Mouse (Mus musculus) heart, embryonic 13.5 days (tissue): ENCODE measurements around the gene Mybl2. TPM values are rescaled to one million over a fixed set of nuclear protein-coding genes. Genes with fewer than 3 reads are reported as not detected.
A peak's percentile ranks its signal among the peaks of the same experiment; 100 is the strongest.
"Not testable (repeated sequence)": the region's sequence is repeated elsewhere in the genome, so short reads cannot be mapped to it uniquely, and the experiment has no call there.

Source experiments
- ATAC-seq: fragments of 200-750 bp; cut with Nextera tagmentation; 2 replicates; pipeline ENCODE4 v1.8.0; 2017; ENCODE audit warnings: moderate TSS enrichment; ENCODE audit not compliant: insufficient number of reproducible peaks, low FRiP score, low TSS enrichment; ENCODE audit errors: extremely low read depth
- H3K27ac ChIP-seq: fragments of 300-500 bp; sonication (generic); replicated peaks from 2 replicates; pipeline ENCODE4 v1.5.1; 2015; ENCODE audit warnings: moderate library complexity, mild to moderate bottlenecking, inconsistent platforms
- H3K27me3 ChIP-seq: fragments of 300-500 bp; sonication (generic); replicated peaks from 2 replicates; pipeline ENCODE4 v1.6.1; 2015; ENCODE audit warnings: mild to moderate bottlenecking, inconsistent platforms
- H3K36me3 ChIP-seq: fragments of 300-500 bp; sonication (generic); 2 replicates; pipeline ENCODE4 v1.6.1; 2015; ENCODE audit warnings: mild to moderate bottlenecking, inconsistent platforms
- H3K4me1 ChIP-seq: fragments of 300-500 bp; sonication (generic); 2 replicates; pipeline ENCODE4 v1.6.1; 2015; ENCODE audit warnings: inconsistent platforms
- H3K4me2 ChIP-seq: fragments of 300-500 bp; sonication (generic); 2 replicates; pipeline ENCODE4 v1.6.1; 2015; ENCODE audit warnings: inconsistent platforms, mild to moderate bottlenecking, moderate library complexity
- H3K4me3 ChIP-seq: fragments of 300-500 bp; sonication (generic); 2 replicates; pipeline ENCODE4 v1.5.1; 2015; ENCODE audit warnings: moderate library complexity, mild to moderate bottlenecking, inconsistent platforms
- H3K9ac ChIP-seq: fragments of 300-500 bp; sonication (generic); 2 replicates; pipeline ENCODE4 v1.6.1; 2015; ENCODE audit warnings: inconsistent platforms, mild to moderate bottlenecking, moderate library complexity
- H3K9me3 ChIP-seq: fragments of 300-500 bp; sonication (generic); 2 replicates; pipeline ENCODE4 v1.6.1; 2016; ENCODE audit warnings: inconsistent platforms
- WGBS: fragments of 180-500 bp; shearing (Covaris S2); methylation state at CpG from one replicate; pipeline ENCODE4 v1.1.7; 2015; ENCODE audit warnings: mixed read lengths; 5-methylcytosine and 5-hydroxymethylcytosine counted together
- polyA plus RNA-seq: library from polyadenylated mRNA; unstranded; fragments of >200 nt; fragmentation: Nextera tagmentation; extraction: Ambion mirVana; gene quantifications from 2 replicates; pipeline ENCODE4 v1.2.1, GENCODE M21; 2015

Mybl2 gene
- polyA plus RNA-seq, 1 experiment from 2014 or later, result 16.7 TPM

DNA sequence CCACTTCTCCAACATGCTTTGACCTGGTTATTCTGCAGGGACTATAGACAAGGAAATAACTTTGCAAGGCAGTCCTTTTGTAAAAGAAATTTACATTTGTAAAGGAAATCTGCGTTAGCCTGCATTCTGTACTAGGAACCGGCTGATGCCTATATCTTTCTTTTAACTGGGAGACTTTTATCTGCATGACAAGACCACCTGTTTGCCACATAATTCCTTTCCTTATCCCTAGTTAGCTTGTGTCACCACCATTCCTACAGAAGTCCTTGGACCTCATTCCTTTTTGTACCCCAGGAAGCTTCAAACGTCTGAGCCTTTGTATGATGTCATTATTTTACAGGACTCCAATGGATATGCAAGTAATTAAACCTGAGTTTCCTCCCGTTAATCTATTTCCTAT lies 1.7 kb upstream of the Mybl2 start:
- no peak for ATAC-seq
- Histone ChIP-seq H3K4me2 (no peak overlapping the region), H3K4me1 (peaks cover 40% of the 10 kb centered on the region), H3K4me3 (no peak overlapping the region), H3K27ac (no peak overlapping the region), H3K27me3 (no peaks in the 10 kb centered on the region), H3K9ac (no peak overlapping the region), H3K9me3 (no peaks in the 10 kb centered on the region), H3K36me3 (peaks cover 7% of the 10 kb centered on the region)
- 67% methylated on average over 4 of the region's 4 CpGs for WGBS

DNA sequence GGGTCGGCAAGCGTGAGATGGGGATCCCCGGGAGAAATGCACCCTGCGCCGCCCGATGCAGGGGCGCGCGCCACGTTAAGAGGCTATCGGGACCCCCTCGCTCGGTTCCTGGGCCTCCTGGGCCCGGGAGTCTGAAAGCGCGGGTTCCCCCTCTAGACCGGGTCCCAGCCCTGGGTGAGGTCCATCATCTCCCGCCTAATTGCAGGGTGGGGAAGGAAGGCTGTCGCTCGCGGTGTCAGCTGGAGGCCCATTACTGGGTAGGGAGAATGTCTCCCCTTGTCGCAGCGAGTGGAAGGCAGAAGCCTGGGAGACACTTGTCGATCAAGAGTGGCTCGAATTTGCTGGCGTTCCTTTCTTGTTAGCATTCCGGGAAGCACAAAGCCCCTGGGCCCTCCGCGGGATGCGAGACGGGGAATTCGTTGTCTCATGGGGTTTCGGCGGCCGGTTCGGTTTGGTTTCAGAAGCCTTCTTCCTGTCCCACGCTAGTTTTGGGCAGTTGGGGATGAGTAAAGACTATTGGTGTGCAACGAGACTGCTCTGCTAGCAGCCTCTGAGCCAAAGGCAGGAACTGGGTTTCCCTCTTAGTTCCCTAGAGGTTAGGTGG lies 506 bp downstream of the Mybl2 start:
- Histone ChIP-seq H3K27me3 (no peaks in the 10 kb centered on the region), H3K9ac (peak overlapping the region; percentile 83), H3K4me3 (peak overlapping the region; percentile 81), H3K36me3 (no peaks in the 10 kb centered on the region; the same call in 1 of the 2 replicates), H3K27ac (0 out of 2 replicates have a peak overlapping the region, but pooled peaks have one; percentile 49), H3K9me3 (no peaks in the 10 kb centered on the region), H3K4me2 (peak overlapping the region; percentile 99), H3K4me1 (peaks cover 40% of the 10 kb centered on the region)
- under 1% methylated on average over 38 of the region's 38 CpGs for WGBS
- no peak for ATAC-seq

DNA sequence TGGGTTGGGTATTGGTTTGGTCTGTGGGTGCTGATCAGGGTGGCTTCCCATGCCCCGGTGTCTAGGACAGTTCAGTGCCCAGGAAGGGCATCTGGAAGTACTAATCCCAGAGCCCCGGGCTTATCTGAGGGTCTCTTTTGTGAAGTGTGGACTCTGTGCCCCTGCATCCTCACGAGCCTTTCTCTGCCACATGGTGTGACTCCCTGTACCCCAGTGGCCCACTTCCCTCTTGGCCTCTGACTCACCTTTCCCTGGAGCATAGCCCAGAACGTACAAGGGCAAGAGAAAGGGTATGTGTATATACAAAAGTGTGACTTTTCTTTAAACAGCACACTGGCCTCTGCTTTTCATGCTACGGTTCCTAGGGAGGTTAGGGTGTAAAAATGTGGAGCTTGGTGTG lies 1.2 kb downstream of the Mybl2 start:
- no peaks in the 10 kb centered on the region for H3K9me3 ChIP-seq
- peaks cover 40% of the 10 kb centered on the region for H3K4me1 ChIP-seq
- ATAC-seq, result no peak
- H3K27me3 ChIP-seq, result no peaks in the 10 kb centered on the region
- no peak overlapping the region for H3K27ac ChIP-seq
- 24% methylated on average over 5 of the region's 5 CpGs for WGBS
- H3K9ac ChIP-seq, result peak overlapping the region; percentile 83
- peak overlapping the region; percentile 81 for H3K4me3 ChIP-seq
- H3K36me3 ChIP-seq, result no peaks in the 10 kb centered on the region
- H3K4me2 ChIP-seq, result peak overlapping the region; percentile 99

DNA sequence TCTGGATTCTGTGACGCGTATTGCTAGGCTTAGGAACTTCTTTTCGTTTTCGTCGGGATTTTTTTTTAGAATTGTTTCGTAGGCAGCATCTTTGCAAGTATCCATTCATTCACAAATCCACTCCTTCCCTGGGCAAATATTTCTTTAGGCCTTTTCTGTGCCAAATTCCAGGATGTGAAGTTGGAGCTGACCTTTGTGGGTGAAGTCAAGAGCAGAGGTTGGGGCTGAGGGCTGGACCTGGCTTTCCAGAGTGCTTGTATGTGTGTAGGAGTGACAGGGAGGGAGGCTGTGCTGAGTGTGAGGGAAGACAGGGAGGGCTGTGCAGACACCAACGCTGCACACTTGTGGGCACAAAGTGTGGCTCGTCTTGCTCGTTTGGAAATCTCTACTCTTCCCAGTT lies 2.1 kb downstream of the Mybl2 start:
- Histone ChIP-seq H3K4me3 (peak overlapping the region; percentile 81; the same call in 1 of the 2 replicates), H3K9ac (peak overlapping the region; percentile 83; the same call in 1 of the 2 replicates), H3K4me1 (peaks cover 40% of the 10 kb centered on the region), H3K27ac (no peak overlapping the region), H3K4me2 (peak overlapping the region; percentile 99; the same call in 1 of the 2 replicates), H3K9me3 (no peaks in the 10 kb centered on the region), H3K27me3 (no peaks in the 10 kb centered on the region), H3K36me3 (no peaks in the 10 kb centered on the region)
- no peak for ATAC-seq
- 70% methylated on average over 9 of the region's 9 CpGs for WGBS

DNA sequence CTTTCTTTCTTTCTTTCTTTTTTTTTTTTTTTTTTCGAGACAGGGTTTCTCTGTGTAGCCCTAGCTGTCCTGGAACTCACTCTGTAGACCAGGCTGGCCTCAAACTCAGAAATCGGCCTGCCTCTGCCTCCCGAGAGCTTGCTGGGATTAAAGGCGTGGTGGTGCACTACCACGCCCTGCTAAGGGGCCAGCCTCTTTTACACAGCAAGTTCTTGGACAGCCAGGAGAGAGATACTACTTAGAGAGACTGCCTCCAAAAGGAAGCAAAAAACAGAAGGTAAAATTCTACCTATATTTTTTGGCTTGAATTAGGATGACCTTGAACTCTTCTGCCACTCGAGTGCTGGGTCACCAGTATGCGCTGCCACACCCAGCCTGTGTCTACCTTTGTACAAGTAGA lies 4.5 kb downstream of the Mybl2 start:
- H3K9ac ChIP-seq, H3K27ac ChIP-seq, H3K27me3 ChIP-seq, H3K4me3 ChIP-seq, H3K9me3 ChIP-seq, ATAC-seq, H3K4me2 ChIP-seq: not testable (repeated sequence)
- peaks cover 26% of the 10 kb centered on the region for H3K4me1 ChIP-seq
- peaks cover 18% of the 10 kb centered on the region for H3K36me3 ChIP-seq
- 85% methylated on average over 7 of the region's 7 CpGs for WGBS

DNA sequence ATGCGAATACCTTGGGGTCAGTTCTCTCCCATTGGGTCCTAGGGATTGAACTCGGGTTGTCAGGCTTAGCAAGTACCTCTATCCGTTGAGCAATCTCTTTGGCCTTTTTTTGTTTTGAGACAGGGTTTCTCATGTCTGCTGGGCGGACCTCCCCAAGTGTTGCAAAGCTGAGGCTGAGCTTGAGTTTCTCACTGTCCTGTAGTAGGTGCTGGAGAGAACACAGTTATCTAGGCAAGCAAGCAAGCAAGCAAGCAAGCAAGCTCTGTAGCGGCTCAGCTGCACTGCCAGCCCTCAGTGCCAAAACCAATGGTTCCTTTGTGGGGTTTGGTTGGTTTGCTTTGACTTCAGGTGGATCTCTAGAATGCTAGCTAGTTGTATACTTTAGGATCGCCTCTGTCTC lies 6.1 kb downstream of the Mybl2 start:
- WGBS, result 72% methylated on average over 6 of the region's 6 CpGs
- H3K27ac ChIP-seq, result no peak overlapping the region
- H3K4me3 ChIP-seq, result no peak overlapping the region
- H3K9me3 ChIP-seq, result no peaks in the 10 kb centered on the region
- H3K27me3 ChIP-seq, result no peaks in the 10 kb centered on the region
- H3K36me3 ChIP-seq, result peaks cover 34% of the 10 kb centered on the region
- no peak for ATAC-seq
- H3K4me1 ChIP-seq, result peaks cover 13% of the 10 kb centered on the region
- no peak overlapping the region for H3K4me2 ChIP-seq
- H3K9ac ChIP-seq, result no peak overlapping the region

DNA sequence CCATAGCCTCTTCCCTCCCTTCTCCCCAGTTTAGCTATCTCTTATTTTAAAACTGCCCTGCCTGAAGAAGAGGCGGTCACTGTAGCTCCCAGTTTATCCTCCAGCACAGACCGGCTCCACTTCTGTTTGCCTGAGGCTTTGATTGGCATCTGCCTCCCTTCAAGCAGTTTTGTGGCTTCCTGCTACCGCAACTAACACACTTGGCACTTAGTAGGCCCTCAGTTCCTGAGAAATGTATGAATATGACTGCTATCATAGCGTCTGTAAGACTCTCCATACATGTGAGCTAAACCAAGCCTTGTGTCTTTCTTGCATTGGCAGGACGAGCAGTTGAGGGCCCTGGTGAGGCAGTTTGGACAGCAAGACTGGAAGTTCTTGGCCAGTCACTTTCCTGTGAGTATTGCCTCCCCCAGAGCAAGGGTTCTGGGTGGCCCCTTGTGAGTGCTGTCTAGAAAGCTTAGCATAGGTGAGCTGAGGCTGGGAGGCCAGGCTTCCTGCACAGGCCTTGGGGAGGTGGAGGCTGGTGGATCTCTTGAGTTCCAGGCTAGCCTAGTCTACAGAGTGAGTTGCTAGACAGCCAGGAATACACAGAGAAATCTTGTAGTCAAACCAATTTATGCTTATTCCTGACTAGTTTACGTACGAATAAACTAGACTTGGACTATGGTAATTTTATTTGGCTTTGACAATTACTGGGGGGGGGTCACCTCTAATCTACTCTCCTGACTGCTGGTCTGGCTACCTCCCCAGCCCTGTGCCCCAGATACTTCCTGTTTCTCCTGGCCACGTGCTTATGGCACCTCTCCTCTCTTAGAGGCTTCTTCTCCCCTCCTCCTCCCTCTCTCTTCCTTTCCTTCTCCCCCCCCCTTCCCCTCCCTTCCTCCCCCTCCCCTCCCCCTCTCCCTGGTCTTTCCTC lies 7.0 kb downstream of the Mybl2 start:
- H3K9ac ChIP-seq, result no peak overlapping the region
- H3K27me3 ChIP-seq, result no peaks in the 10 kb centered on the region
- H3K4me3 ChIP-seq, result no peak overlapping the region
- no peak overlapping the region for H3K27ac ChIP-seq
- no peaks in the 10 kb centered on the region for H3K9me3 ChIP-seq
- peaks cover 5% of the 10 kb centered on the region; the same call in 1 of the 2 replicates for H3K4me1 ChIP-seq
- ATAC-seq, result no peak
- 69% methylated on average over 8 of the region's 8 CpGs for WGBS
- peaks cover 41% of the 10 kb centered on the region for H3K36me3 ChIP-seq
- no peak overlapping the region for H3K4me2 ChIP-seq

DNA sequence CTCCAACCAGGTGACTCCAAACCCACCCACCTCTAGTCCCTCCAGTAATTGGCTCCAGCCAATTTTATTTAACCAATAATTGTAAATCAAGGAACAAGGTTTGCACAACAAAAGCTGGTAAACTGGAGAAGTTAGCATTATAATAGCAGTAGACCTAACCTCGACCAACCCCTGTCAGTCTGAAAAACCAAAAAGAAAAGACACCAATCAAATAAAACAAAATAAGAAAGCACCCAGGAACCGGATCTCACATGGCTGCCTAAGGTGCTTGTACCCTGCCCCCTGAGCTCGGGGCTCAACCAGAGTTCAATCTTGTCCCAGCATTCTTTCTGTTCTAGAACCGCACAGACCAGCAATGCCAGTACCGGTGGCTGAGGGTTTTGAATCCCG lies 7.6 kb downstream of the Mybl2 start:
- H3K27ac ChIP-seq, result no peak overlapping the region
- H3K27me3 ChIP-seq, result no peaks in the 10 kb centered on the region
- H3K9me3 ChIP-seq, result no peaks in the 10 kb centered on the region
- no peak for ATAC-seq
- H3K4me3 ChIP-seq, result no peak overlapping the region
- no peak overlapping the region for H3K4me2 ChIP-seq
- H3K9ac ChIP-seq, result no peak overlapping the region
- 79% methylated on average over 6 of the region's 6 CpGs for WGBS
- H3K4me1 ChIP-seq, result peaks cover 4% of the 10 kb centered on the region
- H3K36me3 ChIP-seq, result peaks cover 43% of the 10 kb centered on the region

DNA sequence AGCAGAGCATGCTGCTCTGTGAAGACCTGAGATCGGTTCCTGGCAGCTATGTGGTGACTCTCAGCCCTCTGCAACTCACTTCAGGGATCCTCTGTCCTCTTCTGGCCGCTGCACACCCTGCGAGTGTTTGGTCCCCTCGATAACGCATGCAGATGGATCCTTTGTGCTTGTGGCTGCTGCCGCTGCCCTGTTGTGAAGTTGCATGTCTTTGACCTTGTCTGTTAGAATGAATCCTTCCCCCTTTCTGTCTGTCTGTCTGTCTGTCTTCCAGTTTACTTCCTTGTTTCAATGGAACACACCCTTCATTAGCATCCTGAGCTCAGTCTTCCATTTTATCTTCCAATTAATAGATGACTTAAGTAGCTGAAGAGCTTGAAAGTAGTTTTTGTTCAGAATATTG lies 11.8 kb downstream of the Mybl2 start:
- Histone ChIP-seq H3K4me3 (no peak overlapping the region), H3K9ac (no peak overlapping the region), H3K36me3 (peaks cover 69% of the 10 kb centered on the region), H3K4me2 (no peak overlapping the region), H3K4me1 (peaks cover 7% of the 10 kb centered on the region), H3K9me3 (no peaks in the 10 kb centered on the region), H3K27me3 (no peaks in the 10 kb centered on the region), H3K27ac (no peak overlapping the region)
- ATAC-seq, result no peak
- 81% methylated on average over 6 of the region's 6 CpGs for WGBS

DNA sequence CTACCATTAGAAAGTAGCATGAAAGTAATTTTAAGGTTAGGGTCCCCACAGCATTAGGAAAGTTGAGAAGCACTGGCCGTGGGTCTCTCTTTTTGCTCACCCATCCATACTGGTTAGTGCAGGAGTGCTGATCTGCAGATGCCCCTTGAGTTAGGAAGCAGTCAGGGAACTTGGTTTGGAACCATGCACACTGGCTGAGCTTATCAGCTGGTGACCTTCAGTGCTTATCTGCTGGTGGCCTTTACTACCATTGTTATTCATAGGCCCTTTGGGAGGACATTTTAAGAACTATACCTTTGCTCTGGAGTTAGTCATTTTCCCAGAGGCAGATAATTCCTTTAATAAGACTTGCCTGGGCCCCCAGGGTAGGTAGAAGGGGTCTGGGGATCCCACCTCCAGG lies 12.7 kb downstream of the Mybl2 start:
- no peak overlapping the region for H3K4me3 ChIP-seq
- 83% methylated on average over 1 of the region's 1 CpGs for WGBS

DNA sequence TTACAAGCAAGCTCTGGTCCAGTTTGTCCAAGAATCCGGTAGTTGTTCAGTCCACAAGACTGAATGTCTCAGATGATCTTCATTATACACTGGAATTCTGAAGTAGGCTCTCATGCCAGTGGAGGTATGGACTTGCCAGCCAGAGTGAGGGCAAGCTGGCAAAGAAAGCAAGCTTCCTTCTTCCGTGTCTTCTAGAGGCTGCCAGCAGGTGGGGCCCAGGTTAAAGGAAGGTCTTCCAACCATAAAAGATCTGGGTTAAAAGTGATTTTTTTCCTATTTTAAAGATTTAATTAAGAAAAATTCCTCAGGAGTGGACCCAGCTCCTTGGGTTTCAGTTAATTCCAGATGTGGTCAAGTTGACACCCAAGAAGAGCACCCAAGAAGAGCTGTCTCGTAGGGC lies 15.7 kb downstream of the Mybl2 start:
- no peaks in the 10 kb centered on the region for H3K27me3 ChIP-seq
- 84% methylated on average over 3 of the region's 3 CpGs for WGBS
- no peak overlapping the region for H3K27ac ChIP-seq
- no peak overlapping the region for H3K4me2 ChIP-seq
- ATAC-seq, result no peak
- no peak overlapping the region for H3K9ac ChIP-seq
- H3K4me3 ChIP-seq, result no peak overlapping the region
- H3K36me3 ChIP-seq, result peaks cover 64% of the 10 kb centered on the region
- H3K4me1 ChIP-seq, result peaks cover 7% of the 10 kb centered on the region
- H3K9me3 ChIP-seq, result no peaks in the 10 kb centered on the region

More for the DNA sequence above, 12.7 kb downstream of the Mybl2 start:
- Histone ChIP-seq H3K27me3 (no peaks in the 10 kb centered on the region), H3K27ac (no peak overlapping the region), H3K9me3 (no peaks in the 10 kb centered on the region), H3K4me1 (peaks cover 7% of the 10 kb centered on the region), H3K9ac (no peak overlapping the region), H3K4me2 (no peak overlapping the region), H3K36me3 (peaks cover 67% of the 10 kb centered on the region)
- ATAC-seq, result no peak
